Mouse (Mus musculus) heart, postnatal 25 days (tissue): Measurements from ENCODE around the gene Itga3. TPM values are rescaled to one million over a fixed set of nuclear protein-coding genes. Genes with fewer than 3 reads are reported as not detected.

Source experiments
- DNase-seq: peaks from one replicate; pipeline ENCODE4 v3.0.0; 2022; ENCODE audit warnings: low spot score
- intact Hi-C: fragments of 180-260 bp; cut with DNase I; formaldehyde crosslinking; loops from one replicate; pipeline ENCODE4 v1.15.1; 2025
- total RNA-seq, 2 experiments: library from RNA; stranded (reverse); gene quantifications; 2 replicates each; pipeline ENCODE4 v1.2.3; 2021

The Itga3 gene
- 10 to 100 TPM; 10.8 to 11.7 TPM for total RNA-seq

DNA sequence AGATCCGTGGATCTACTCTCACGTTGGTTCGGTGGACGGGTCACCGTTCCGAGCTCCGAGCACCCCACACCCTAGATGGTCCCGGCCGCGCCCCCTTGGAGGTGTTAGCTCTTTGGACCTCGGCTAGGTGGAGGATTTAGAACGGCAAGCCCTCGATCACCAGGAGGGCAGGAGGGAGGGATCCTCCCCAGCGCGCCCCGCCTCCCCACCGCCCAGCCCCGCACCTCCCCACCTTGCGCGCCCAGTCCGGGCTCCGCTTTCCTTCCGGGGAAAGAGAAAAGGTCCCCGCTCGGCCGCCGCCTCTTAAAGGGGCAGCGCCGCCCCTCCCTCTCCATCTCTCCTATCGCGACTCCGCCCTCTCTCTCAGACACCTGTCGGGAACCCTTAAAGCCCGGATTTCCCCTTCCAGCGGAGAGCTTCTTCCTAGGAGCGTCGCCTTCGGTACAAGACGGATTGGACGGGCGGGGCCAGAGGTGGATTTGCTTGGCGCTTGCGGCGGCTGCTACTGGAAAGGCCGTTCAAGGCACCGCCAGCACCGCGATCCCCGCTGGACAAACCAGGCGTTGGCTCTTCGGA, at the start of gene Itga3:
Gene Itga3, minus strand, starts transcription at position 266 of the 576 bp plus-strand sequence.
- peak; percentile 52 for DNase-seq
- intact Hi-C loops = loop anchor here (1.0 kb wide), 1 partner anchor 30 kb away; no protein-coding TSS in a partner anchor

DNA sequence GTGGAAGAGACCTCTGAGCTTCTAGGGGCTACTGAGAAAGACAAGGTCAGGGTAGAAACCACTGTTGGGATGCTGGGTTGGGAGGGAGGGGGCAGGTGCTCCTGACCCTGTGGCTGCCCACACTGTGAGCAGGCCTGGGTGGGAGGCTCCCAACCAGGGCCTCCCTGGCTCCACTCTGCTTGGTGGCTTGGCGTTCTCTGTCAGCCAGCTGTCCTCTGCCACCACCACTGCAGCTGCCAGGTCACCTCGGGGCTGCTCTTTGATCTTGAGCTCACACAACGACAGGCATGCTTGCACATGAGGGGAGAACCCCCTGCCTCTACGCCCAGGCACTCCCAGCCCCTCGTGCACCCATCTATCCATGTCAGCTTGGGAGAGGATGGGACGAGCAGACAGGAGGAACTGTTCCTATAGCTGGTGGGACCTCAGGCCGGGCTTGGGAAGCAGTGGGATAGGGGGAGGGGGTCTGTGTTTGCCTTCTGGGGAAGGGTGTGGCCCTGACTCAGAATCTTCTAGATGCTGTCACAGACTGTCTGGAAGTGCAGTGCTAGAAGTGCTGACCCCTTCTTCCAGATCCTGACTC, 48.9 kb upstream of the Itga3 start:
- intact Hi-C loops = no loop called here
- DNase-seq = no peak

DNA sequence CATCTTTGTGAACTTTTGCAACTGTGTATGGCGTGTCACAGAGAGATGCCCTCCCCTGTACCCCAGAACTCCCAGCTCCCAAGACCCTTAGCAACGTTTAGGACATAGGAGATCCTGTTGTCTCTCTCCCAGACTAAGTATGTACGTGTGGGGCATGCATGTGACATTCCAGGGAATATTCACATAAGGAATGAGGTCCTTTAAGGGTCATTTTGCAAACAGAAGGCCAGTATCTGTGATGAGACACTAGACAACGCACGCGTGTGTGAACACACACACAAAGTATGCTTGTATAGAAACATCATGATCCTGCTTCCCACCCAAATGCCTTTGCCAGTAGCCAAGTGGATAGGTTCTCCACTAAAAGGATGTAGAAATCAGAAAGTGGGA, 45.5 kb upstream of the Itga3 start:
- intact Hi-C loops = no loop called here
- no peak for DNase-seq

DNA sequence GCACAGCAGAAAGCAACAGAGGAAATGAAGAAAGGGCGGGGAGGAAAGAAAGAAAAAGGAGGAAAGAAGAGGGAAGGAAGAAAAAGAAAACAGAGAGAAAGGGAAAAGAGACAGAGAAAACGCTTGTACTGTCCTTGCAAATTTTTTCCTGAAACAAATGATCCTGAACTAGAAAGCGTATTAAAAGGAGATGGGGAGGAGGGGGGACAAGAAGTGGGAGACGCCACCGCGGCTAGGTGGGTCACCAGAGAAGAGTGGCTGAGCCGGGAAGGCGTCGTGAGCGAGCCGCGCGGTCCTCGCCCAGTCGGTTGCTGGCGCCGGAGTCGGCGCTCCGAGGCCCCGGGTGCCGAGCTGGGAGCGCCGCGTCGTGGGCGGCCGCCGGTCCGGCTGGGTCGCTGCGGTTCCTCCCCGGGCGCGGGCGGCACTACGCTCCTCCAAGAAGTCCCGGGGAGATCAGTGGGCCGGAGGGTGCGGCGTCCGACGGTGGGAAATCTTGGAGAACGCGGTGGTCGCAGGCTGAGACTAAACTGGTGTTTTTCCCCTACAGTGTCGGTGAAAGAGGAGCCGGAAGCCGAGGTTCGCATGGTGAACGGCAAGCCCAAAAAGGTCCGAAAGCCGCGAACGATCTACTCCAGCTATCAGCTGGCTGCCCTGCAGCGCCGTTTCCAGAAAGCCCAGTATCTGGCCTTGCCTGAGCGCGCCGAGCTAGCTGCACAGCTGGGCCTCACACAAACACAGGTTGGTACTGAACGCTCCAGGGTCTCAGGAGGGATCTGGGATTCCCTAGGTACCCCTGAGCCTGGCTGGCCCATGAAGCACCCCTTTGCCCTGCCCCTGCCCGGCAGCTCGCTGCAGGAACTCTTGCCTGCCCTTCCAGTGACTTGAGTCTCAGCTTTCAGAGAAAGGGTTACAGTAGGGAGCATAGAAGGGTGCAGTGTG, 44.8 kb upstream of the Itga3 start:
- DNase-seq = no peak
- intact Hi-C loops = no loop called here

GRCm38 (mm10) chr11:95120633-95121020, 44.0 kb upstream of the Itga3 start:
- no peak for DNase-seq
- intact Hi-C loops = no loop called here

DNA sequence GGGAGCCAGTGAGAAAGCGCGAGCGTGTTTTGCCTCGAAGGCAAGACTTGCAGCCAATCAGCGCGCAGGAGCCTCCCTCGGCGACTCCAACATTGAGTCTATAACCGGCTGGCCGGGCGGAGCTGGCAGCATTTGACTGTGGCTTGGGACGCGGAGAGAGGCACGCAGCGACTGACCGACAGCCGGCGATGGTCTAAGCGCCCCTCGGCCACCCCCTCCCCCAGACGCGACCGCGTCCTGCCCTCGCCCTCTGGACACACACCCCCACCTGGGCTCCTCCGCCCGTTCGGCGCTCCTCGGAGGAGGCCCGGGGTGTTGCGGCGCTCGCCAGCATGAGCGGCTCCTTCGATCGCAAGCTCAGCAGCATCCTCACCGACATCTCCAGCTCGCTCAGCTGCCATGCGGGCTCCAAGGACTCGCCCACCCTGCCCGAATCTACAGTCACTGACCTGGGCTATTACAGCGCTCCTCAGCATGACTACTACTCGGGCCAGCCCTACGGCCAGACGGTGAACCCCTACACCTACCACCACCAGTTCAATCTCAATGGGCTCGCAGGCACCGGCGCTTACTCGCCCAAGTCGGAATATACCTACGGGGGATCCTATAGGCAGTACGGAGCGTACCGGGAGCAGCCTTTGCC, 43.5 kb upstream of the Itga3 start, which contains the start of gene Dlx3:
Gene Dlx3, plus strand, starts transcription at position 130 of the 643 bp plus-strand sequence.
- no peak for DNase-seq
- intact Hi-C loops = loop anchor here (10.0 kb wide), 1 partner anchor 265 kb away; the partner anchor contains the start of gene Slc35b1

- no peak for DNase-seq
These were observed 41.9 kb upstream of the Itga3 start for GRCm38 (mm10) chr11:95118505-95118904.

DNA sequence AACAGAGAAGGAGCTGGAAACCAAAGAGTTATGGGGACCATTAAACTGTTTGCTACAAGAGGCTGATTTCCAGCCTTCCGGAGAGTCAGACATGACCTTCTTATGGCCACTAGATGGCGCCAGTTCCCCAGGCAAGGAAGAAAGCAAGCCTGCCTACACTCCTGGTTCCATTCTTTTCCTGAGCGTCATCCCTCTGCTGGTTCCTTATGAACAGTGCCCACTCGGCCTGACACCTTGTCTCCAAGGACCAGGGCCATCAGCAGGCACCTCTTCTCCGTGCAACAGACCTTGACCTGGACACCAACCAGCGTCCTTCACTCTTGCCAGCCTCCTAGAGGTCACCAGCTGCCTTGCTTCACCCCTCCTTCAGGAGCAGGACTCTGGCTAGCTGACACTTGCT, 40.4 kb upstream of the Itga3 start:
- intact Hi-C loops = loop anchor here (1.0 to 10.0 kb wide), 4 partner anchors 115 to 404 kb away; partner anchors contain the start of gene Slc35b1
- no peak for DNase-seq

More at GRCm38 (mm10) chr11:95118505-95118904, 41.9 kb upstream of the Itga3 start:
- intact Hi-C loops = loop anchor here (10.0 kb wide), 1 partner anchor 266 kb away; the partner anchor contains the start of gene Slc35b1

- no peak for DNase-seq
- intact Hi-C loops = loop anchor here (10.0 kb wide), 1 partner anchor 275 kb away; the partner anchor contains the start of gene Slc35b1
These were observed 33.5 kb upstream of the Itga3 start for GRCm38 (mm10) chr11:95110081-95110480.

DNA sequence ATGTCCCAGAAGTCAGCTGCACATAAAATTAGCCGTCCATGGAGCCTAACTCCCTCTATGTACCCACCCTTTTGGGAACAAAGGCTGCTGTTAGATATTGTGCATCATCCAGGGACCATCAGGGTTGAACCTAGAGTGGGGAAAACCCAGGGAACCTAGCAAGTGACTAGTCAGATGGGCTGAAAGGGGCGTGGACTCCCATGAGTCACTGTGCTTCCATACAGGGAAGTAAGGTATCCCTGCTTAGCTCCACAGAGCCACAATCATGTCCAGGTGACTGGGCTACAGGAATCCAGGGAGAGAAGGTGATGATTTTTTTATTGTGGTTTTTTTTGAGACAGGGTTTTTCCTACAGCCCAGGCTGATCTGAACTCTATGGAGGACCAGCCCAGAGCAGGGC, 32.4 kb upstream of the Itga3 start:
- intact Hi-C loops = no loop called here
- no peak for DNase-seq

DNA sequence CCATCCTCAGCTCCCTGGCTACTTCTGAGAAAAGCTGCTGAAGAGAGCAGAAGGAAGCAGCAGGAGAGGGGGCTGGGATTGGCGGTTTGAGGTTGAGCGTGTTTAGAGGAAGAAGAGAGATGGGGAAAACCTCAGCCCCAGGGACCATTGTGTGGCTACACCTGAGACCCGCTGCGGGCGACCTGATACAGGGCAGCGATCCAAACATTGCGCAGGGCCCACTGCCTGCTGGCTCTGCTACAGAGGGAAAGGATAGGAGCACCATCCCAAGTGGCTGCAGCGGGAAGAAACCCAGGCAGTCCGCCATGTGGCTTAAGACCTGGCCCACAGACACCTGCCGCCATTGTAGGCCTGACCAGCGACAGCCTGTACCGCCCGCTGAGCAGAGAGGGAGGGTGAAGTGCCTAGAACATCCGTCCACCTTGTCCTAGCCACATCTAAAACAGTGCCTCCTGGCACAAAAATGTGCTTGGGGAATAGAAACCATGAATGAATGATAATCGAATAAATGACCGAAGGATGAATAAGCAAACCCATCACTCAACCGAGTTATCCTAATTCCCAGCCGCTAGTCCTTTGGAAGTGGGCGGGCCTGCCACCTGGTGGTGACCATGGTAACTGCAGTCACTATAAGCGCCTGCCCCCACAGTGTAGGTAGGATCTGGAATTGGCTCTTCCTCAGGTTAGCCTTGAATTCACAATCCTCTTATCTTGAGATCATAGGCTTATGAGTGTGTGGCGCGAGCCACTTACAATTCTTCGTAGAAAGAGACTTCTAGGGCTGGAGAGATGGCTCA, 30.0 kb upstream of the Itga3 start:
- intact Hi-C loops = loop anchor here (1.0 kb wide), 2 partner anchors 30 to 59 kb away; partner anchors contain the start of gene Itga3
- DNase-seq = no peak

- no peak for DNase-seq
- intact Hi-C loops = no loop called here
These were observed 28.8 kb upstream of the Itga3 start for GRCm38 (mm10) chr11:95105274-95105874.

DNA sequence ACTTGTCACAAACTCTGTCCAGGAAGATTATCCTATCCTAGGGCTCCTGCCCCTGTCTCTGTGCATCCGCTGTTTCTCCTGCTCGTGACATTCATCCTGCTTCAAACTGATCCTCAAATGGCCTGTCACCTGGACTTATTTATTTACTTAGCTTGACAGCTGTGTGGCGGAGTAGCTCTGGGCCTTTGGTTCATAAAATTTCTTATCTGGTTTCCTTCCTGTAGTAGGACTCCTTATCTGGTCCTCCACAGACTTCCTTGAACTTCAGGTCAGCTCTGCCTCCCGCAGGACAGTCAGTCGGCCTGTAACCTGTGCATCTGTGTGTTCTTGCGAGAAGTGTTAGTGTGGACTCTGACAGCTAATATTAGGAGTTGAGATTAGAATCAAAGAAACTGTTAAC, 27.7 kb upstream of the Itga3 start:
- no peak for DNase-seq
- intact Hi-C loops = no loop called here

- DNase-seq = no peak
- intact Hi-C loops = no loop called here
These were observed 25.7 kb upstream of the Itga3 start for GRCm38 (mm10) chr11:95102161-95102904.

DNA sequence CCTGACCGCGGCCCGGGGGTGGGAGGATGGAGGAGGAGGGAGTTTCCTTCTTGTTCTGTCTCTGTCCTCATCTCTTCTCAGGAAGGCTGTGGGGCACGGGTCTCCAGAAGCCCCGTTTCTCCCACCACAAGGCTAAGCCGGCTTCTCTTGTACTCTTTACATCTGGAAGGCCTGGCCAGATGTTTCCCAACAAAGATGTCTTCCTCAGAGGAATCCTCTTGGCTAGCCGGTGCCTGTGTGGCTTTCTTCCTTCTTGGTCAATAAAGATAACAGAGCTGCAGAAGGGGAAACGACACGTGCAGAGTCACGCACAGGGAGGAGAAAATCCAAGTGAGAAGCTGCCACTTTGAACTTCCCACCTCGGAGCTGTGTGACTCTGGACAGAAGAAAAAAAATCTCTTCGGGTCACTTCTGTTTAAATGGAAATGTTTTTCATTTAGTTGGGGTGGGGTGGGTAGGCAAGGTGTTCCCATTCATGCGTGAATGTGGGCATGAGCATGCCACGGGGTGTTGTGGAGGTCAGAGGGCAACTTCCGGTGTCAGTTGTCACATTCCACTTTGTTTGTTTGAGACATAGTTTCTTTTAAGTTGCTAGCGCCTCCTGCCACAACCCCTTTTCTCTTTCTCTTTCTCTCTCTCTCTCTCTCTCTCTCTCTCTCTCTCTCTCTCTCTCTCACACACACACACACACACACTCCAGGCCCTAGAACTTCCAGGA, 24.6 kb upstream of the Itga3 start:
- no peak for DNase-seq
- intact Hi-C loops = no loop called here

DNA sequence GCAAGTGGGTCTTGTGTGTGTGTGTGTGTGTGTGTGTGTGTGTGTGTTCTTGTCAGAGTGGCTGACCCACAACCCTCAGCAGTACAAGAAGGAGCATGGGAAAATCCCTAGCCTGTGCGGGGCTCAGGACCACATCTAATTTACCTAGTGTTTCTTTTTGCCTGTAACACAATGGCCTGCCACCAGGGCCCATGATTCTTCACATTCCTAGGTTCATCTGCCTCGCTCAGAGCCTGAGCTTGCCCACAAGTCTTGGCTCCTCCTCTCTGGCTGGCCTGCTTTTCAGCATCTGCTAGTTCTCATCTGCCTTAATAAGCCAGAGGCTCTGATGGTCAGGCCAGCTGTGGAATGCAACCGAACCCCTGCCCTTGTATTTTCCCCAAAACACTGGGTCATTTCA, 23.8 kb upstream of the Itga3 start:
- intact Hi-C loops = no loop called here
- no peak for DNase-seq

GRCm38 (mm10) chr11:95098346-95099095, 21.9 kb upstream of the Itga3 start:
- no peak for DNase-seq
- intact Hi-C loops = no loop called here
